Mouse (Mus musculus): ENCODE measurements around the gene Sult1d1.
"Not testable (repeated sequence)": the region's sequence is repeated elsewhere in the genome, so short reads cannot be mapped to it uniquely, and the experiment has no call there.

Sult1d1 gene

DNA sequence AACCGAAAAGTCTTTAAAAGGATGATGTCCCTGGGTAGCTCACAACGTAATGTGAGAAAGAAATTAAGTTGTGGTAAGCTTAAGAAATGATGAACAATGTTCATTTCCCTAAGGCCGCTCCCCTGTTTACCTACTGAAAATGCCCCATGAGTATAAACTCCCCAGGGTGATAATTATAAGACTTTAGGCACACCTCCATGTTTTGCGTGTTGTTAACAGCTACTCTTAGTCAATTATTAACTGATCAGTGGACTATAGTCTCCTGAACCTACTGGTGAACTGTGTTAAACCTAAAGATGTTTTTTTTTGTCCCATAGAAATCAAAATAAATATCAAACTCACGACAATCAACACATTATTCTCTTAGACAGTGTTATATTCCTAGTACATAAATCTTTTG lies at the start of gene Sult1d1:
Gene Sult1d1 (minus strand): TSS at position 183 of the 400 bp plus-strand sequence.
- DNase-seq (ENCODE audit: low spot score in 2 of 2) = no peak

DNA sequence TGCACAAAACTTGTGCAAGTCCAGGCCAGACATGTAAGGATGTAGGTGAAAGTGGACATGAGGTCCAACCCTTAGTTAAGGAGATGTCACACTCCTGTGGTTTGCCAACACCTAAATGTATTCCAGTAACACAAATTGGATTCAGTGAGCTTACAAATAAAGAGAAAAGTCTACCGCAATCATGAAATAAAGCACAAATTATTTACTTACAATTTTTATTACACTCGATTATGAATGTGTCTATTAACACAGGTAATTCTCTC lies 46.2 kb upstream of the Sult1d1 start:
- no peak for DNase-seq (ENCODE audit: low spot score in 2 of 2)

DNA sequence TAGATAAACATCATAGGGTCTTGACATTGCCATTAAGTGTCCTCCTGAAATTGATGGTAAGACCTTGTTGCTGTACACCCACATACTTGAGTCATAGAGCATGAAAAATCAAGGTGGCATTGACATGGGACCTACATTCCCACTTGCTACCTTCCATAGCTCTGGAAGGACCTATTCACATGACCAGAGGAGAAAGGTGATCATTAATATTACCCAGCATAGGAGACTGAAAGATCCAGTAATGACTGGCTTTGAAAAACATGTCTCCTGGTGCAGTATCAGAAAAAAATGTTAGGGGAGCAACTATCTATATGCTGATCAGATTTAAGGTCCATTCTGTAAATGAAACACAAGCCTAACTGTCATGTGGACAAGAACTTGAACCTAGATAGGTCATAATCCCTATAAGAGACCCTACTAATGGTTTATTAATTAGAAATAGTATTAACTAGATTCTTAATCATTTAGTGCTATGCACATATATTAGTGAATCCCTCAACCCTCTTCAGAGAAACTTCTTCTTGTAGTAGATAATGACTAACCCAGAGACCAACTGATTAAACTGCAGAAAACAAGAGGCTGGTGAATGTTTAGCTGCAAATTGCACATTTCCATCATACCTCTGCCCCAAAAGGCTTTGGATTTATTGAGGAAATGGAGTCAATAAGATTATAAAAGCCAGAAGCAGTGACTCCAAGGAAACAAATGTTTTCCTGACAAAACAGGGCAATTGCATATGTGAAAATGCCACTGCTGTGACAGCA lies 45.7 kb upstream of the Sult1d1 start:
- no peak for DNase-seq (ENCODE audit: low spot score in 2 of 2)

DNA sequence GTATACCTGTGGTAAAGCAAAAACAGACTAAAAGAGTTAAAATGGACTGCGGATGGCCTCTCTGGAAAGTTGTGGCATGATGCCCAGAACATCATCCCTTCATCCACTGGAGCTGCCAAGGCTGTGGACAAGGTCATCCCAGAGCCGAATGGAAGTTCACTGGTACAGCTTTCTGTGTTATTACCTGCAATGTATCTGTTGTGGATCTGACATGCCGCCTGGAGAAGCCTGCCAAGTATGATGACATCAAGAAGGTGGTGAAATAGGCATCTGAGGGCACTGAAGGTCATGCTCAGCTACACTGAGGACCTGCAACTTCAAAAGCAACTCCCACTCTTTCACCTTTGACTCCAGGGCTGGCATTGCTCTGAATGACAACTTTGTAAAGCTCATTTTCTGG lies 32.2 kb upstream of the Sult1d1 start:
- DNase-seq (ENCODE audit: low spot score in 2 of 2) = no peak

DNA sequence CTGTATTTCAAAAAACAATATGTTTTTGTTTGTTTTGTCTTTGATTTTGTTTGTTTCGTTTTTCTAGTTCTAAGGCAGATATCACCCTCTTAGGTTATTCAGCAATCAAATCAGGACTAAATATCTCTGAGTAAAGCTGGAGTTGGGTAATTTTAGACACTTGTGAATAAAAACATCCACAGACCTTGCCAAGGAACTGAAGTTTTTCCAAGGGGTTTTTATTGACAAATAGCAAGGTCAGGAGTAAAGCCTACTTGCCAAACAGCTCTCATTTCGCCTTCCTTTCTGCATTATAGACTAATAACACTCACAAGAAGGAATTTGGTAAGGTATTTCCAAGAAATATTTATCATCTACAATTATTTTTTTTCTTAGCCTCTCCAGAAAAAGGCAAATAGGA lies 29.1 kb upstream of the Sult1d1 start:
- DNase-seq (ENCODE audit: low spot score in 2 of 2) = no peak

- no peak for DNase-seq (ENCODE audit: low spot score in 2 of 2)
Measured at GRCm38 (mm10) chr5:87591494-87591893, 22.7 kb upstream of the Sult1d1 start, which contains the start of gene Sult1e1. Gene Sult1e1 (minus strand): TSS chr5:87591594.

GRCm38 (mm10) chr5:87589916-87590315 lies 21.1 kb upstream of the Sult1d1 start:
- DNase-seq (ENCODE audit: low spot score in 2 of 2) = no peak

- no peak for DNase-seq (ENCODE audit: low spot score in 2 of 2)
Measured at GRCm38 (mm10) chr5:87580389-87580788, 11.6 kb upstream of the Sult1d1 start.

GRCm38 (mm10) chr5:87574174-87574573 lies 5.3 kb upstream of the Sult1d1 start:
- no peak for DNase-seq (ENCODE audit: low spot score in 2 of 2)

- no peak for DNase-seq (ENCODE audit: low spot score in 2 of 2)
Measured at GRCm38 (mm10) chr5:87573490-87573889, 4.7 kb upstream of the Sult1d1 start.

DNA sequence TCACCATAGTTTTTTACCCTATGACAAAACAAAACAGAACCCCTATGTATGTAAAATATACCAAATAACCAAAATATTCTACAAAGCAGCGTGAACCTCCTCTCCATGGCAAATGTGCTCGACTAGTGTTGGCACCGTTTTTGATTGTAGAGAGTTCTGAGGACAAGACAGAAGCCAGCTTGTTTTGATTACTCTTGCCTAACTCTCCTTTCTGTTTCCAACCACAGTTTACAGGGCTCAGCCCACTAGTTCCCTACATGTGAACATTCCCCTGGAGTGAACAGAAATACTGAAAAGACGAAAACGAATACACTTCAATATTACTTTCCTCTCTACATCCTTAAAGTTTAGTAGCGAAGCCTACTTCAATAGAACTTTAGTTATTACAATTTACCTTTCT lies 4.0 kb upstream of the Sult1d1 start:
- no peak for DNase-seq (ENCODE audit: low spot score in 2 of 2)

DNA sequence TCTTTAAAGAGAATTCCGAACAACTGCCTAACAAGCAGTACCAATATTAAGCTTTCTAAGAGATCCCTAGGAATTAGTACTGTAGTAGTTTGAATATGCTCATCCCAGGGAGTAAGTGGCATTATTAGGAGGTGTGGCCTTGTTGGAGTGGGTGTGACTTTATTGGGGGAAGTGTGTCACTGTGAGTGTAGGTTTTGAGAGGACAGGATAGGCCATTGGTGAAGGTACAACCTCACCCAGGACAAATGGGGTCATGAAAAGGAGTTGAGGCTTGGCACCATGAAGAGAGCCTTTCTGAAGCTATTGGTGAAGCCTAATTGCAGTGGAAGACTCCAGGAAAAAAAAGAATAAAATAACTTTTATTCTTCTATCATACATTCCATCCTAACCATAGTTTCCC lies 1.5 kb downstream of the Sult1d1 start:
- no peak for DNase-seq (ENCODE audit: low spot score in 2 of 2)

GRCm38 (mm10) chr5:87562966-87563365 lies 5.9 kb downstream of the Sult1d1 start:
- DNase-seq (ENCODE audit: low spot score in 2 of 2) = no peak

- DNase-seq (ENCODE audit: low spot score in 2 of 2) = no peak
Measured at GRCm38 (mm10) chr5:87562526-87562925, 6.3 kb downstream of the Sult1d1 start.

- DNase-seq (ENCODE audit: low spot score in 2 of 2) = no peak
Measured at GRCm38 (mm10) chr5:87560145-87560544, 8.7 kb downstream of the Sult1d1 start.

- DNase-seq (ENCODE audit: low spot score in 2 of 2) = no peak
Measured at GRCm38 (mm10) chr5:87550935-87551334, 17.9 kb downstream of the Sult1d1 start.

- no peak for DNase-seq (ENCODE audit: low spot score in 2 of 2)
Measured at GRCm38 (mm10) chr5:87538111-87538510, 30.7 kb downstream of the Sult1d1 start, which contains the start of gene Sult1b1. Gene Sult1b1 (minus strand): TSS chr5:87538195.

DNA sequence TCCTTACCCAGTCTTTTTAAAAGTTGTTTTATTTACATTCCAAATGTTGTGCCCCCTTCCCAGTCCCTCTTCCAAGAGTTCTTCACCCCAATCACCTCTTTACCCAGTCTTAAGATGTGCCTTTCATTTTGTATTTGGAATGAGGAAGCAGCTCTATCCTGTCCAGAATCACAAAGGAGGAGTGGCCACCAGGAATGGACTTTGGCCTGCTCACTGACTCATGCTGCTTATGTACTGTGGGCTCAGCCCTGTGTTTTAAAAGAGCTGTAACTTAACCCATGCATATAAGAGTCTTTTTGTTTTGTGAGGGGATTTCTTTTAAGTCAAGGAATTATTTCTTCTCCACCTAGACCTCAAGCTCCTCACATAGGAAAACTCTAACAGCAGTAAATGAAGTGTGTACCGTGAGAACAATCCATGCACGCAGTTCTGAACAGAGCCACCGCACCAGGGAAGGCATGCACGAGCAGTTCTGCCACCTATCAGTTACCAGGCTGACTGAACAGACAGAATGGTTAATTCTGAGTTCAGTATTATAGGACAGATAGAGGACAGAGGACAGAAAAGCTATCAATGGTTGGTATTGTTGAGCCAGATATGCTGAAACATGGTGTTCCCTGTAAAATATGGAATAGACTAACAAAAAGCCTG lies 32.7 kb downstream of the Sult1d1 start:
- DNase-seq (ENCODE audit: low spot score in 2 of 2) = no peak

DNA sequence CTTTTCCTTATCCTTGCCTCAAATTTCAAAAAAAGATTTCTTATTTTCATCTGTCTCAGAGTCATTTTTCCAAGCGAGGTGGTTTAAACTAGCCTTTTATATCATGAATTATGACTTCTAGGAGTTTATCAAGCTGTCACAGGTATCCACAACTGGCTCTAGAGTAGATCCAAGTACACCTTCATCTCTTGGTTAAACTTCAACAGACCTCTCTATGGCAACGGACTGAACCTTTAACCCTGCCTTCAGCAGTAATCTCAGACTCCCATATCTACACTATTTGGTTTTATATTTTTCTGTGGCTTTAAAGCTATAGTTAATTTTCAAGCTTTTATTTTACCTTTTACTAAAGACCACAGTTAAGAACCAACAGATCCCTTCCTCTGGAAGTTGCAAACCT lies 36.5 kb downstream of the Sult1d1 start:
- DNase-seq (ENCODE audit: low spot score in 2 of 2) = no peak

DNA sequence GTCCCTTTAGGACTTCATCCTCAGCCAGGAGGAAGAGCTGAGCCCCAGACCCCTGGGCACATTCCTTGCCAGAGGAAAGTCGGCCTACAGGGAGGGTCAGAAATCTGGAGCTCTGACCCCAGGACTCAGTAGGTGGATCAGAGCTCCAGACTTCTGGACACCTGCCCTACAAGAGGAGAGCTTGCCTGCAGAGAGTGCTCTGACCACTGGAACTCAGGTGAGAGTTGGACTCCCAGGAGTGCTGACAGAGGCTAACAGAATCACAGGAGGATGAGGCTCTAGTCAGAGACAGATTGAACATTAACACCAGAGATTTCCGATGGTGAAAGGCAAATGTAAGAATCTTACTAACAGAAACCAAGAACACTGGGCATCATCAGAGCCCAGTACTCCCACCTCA lies 45.3 kb downstream of the Sult1d1 start:
- DNase-seq (ENCODE audit: low spot score in 2 of 2) = not testable (repeated sequence)

DNA sequence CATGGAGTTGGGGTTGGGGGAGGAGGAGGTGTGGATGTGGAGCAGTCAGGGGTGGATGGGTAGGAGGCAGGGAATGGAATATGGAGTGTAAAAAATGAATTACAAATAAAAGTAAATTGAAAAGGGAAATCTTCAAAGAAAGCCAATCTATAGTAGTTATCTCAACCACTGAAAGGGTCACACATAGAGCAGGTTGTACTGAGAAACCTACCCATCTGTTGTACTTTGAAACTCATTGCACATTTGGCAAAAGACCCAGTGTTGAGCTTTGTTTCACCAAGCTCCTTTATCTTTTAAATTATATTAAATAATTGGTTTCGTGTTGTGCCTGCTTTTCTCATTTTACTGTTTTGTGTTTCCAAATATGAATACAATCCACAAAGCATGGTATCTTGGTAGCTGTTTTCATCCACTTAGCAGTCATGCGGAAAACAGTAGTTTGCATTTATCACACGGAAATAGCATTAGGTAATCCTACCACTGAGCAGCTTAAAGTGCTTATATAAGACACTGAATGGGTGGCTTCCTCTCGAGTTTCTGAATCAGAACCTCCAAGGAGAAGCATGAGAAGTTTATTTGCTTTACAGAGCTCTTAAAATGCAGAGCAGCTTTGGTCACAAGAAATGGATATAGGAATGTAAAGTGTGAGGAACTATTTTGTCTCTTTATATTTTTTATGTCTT lies 62.9 kb downstream of the Sult1d1 start:
- DNase-seq (ENCODE audit: low spot score in 2 of 2) = no peak

Data from right cerebral cortex, postnatal 10 days (tissue).